Mouse (Mus musculus) neural tube, embryonic 15.5 days (tissue): Measurements from ENCODE around the gene Golim4. TPM values are rescaled to one million over a fixed set of nuclear protein-coding genes. Genes with fewer than 3 reads are reported as not detected.

Experiments
- ATAC-seq: fragments of 200-750 bp; cut with Nextera tagmentation; 2 replicates; pipeline ENCODE4 v1.8.0; 2017; ENCODE audit warnings: mild to moderate bottlenecking, moderate TSS enrichment, moderate library complexity; ENCODE audit not compliant: low FRiP score
- H3K27ac ChIP-seq: fragments of 300-500 bp; sonication (generic); replicated peaks from 2 replicates; pipeline ENCODE4 v1.5.1; 2015; ENCODE audit warnings: mild to moderate bottlenecking, inconsistent platforms
- H3K27me3 ChIP-seq: fragments of 300-500 bp; sonication (generic); replicated peaks from 2 replicates; pipeline ENCODE4 v1.6.1; 2015; ENCODE audit warnings: inconsistent platforms
- H3K36me3 ChIP-seq: fragments of 300-500 bp; sonication (generic); 2 replicates; pipeline ENCODE4 v1.6.1; 2015; ENCODE audit warnings: inconsistent platforms
- H3K4me1 ChIP-seq: fragments of 300-500 bp; sonication (generic); 2 replicates; pipeline ENCODE4 v1.6.1; 2015; ENCODE audit warnings: inconsistent platforms
- H3K4me2 ChIP-seq: fragments of 300-500 bp; sonication (generic); 2 replicates; pipeline ENCODE4 v1.6.1; 2015; ENCODE audit warnings: inconsistent platforms, mild to moderate bottlenecking, moderate library complexity
- H3K4me3 ChIP-seq: fragments of 300-500 bp; sonication (generic); replicated peaks from 2 replicates; pipeline ENCODE4 v1.5.1; 2015; ENCODE audit warnings: mild to moderate bottlenecking, inconsistent platforms
- H3K9ac ChIP-seq: fragments of 300-500 bp; sonication (generic); replicated peaks from 2 replicates; pipeline ENCODE4 v1.6.1; 2015; ENCODE audit warnings: mild to moderate bottlenecking, inconsistent platforms
- H3K9me3 ChIP-seq: fragments of 300-500 bp; sonication (generic); replicated peaks from 2 replicates; pipeline ENCODE4 v1.6.1; 2016; ENCODE audit warnings: inconsistent platforms
- WGBS: fragments of 180-500 bp; shearing (Covaris S2); methylation state at CpG from one replicate; pipeline ENCODE4 v1.1.7; 2015; ENCODE audit warnings: mixed read lengths; 5-methylcytosine and 5-hydroxymethylcytosine counted together
- polyA plus RNA-seq: library from polyadenylated mRNA; unstranded; fragments of >200 nt; fragmentation: Nextera tagmentation; extraction: Ambion mirVana; gene quantifications from 2 replicates; pipeline ENCODE4 v1.2.1, GENCODE M21; 2015

The Golim4 gene
- polyA plus RNA-seq, 1 experiment from 2014 or later, result 21.3 TPM

- ATAC-seq, result no peak
- Histone ChIP-seq H3K4me2 (no peak overlapping the region), H3K9me3 (no peaks in the 10 kb centered on the region), H3K36me3 (no peaks in the 10 kb centered on the region), H3K9ac (no peak overlapping the region), H3K27ac (no peak overlapping the region), H3K27me3 (no peaks in the 10 kb centered on the region), H3K4me3 (no peak overlapping the region), H3K4me1 (peaks cover 24% of the 10 kb centered on the region)
- 83% methylated on average over 5 of the region's 5 CpGs for WGBS
Measured at GRCm38 (mm10) chr3:75949358-75949757, 7.4 kb downstream of the Golim4 start.

GRCm38 (mm10) chr3:75948541-75949095, 8.1 kb downstream of the Golim4 start:
- ATAC-seq, result no peak
- 72% methylated on average over 2 of the region's 2 CpGs for WGBS
- no peak overlapping the region for H3K27ac ChIP-seq
- H3K4me3 ChIP-seq, result no peak overlapping the region
- H3K27me3 ChIP-seq, result no peaks in the 10 kb centered on the region
- peaks cover 17% of the 10 kb centered on the region for H3K4me1 ChIP-seq
- H3K36me3 ChIP-seq, result no peaks in the 10 kb centered on the region
- no peak overlapping the region for H3K4me2 ChIP-seq
- no peak overlapping the region for H3K9ac ChIP-seq
- H3K9me3 ChIP-seq, result no peaks in the 10 kb centered on the region

- no peak overlapping the region for H3K4me2 ChIP-seq
- no peak overlapping the region for H3K9ac ChIP-seq
- H3K27me3 ChIP-seq, result no peaks in the 10 kb centered on the region
- H3K4me3 ChIP-seq, result no peak overlapping the region
- no peaks in the 10 kb centered on the region for H3K9me3 ChIP-seq
- no peaks in the 10 kb centered on the region for H3K36me3 ChIP-seq
- H3K4me1 ChIP-seq, result peaks cover 13% of the 10 kb centered on the region
- WGBS, result 96% methylated on average over 1 of the region's 1 CpGs
- no peak overlapping the region for H3K27ac ChIP-seq
- ATAC-seq, result no peak
Measured at GRCm38 (mm10) chr3:75948003-75948402, 8.7 kb downstream of the Golim4 start.

DNA sequence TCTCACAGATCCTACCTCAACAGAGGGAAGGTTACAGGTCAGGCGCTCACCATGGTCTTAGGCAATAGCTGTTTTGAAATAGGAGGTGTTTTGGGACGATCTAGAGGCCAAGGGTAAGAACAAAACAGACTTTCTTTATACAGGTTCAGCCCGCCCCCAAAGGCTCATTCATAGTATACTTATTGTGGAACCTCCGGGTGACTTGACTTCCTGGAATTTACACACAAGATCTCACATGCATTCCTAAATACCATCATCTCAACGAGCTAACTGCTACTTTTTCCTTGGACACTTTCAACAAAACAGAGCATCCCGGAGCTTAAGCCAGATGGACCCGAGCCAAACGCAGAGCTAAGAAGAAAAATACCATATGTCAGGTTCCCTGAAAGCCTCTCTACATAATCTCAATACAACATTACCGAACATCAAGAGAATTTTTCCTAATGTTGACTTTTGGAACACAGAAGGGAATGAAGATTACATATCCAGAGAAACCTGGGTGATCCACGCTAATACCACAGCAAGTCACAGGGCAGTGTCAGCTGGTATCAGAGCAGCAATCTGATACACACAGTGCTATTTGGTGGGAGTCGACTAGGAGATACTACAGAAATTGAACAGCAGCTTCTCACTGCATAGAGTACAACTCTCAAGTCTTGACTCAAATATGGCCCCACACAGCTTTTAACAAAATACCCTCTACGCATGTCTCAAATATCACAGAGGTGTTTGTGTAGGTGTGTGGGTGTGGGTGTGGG, 14.3 kb downstream of the Golim4 start:
- WGBS, result 73% methylated on average over 12 of the region's 12 CpGs
- Histone ChIP-seq H3K9ac (no peak overlapping the region), H3K27me3 (no peaks in the 10 kb centered on the region), H3K36me3 (no peaks in the 10 kb centered on the region), H3K27ac (peak overlapping the region; percentile 51; the same call in 1 of the 2 replicates), H3K4me1 (peaks cover 3% of the 10 kb centered on the region), H3K4me2 (no peak overlapping the region), H3K4me3 (no peak overlapping the region), H3K9me3 (no peaks in the 10 kb centered on the region)
- ATAC-seq, result no peak

DNA sequence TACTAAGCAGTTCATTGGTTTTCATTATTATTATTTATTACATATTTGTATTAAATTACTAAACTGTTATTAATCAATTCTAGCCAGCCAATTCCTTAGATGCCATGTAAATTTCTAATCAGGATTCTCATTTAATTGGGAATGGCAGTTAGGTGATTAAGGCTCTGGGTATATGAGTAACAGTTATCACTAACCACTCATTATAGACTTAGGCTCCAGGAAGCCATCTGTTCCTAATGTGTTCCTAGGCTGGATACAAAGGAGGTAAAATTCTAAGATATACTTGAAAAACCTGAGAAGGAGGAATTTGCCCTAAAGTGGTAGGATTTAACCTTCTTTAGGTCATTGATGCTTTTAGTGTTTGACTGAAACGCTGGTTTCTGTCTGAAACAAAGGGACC, 14.9 kb downstream of the Golim4 start:
- H3K4me2 ChIP-seq, result no peak overlapping the region
- H3K4me1 ChIP-seq, result peaks cover 3% of the 10 kb centered on the region
- WGBS, result 67% methylated on average over 1 of the region's 1 CpGs
- no peaks in the 10 kb centered on the region for H3K36me3 ChIP-seq
- H3K9me3 ChIP-seq, result no peaks in the 10 kb centered on the region
- no peaks in the 10 kb centered on the region for H3K27me3 ChIP-seq
- no peak overlapping the region for H3K27ac ChIP-seq
- no peak overlapping the region for H3K4me3 ChIP-seq
- H3K9ac ChIP-seq, result no peak overlapping the region
- no peak for ATAC-seq

DNA sequence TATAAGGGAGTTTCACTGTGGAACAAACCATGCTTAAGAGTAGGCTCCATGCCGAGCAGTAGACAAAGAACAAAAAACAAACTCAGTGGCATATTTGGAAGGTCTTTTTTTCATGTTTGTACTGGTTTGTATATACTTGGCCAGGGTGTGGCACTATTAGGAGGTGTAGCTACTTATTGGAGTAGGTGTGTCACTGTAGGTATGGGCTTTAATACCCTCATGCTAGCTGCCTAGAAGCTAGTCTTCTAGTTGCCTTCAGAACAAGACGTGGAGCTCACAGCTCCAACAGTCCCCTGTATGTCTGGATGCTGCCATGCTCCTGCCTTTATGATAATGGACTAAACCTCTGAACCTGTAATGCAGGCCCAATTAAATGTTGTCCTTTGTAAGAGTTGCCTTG, 20.6 kb downstream of the Golim4 start:
- Histone ChIP-seq H3K9ac (no peak overlapping the region), H3K36me3 (no peaks in the 10 kb centered on the region), H3K27me3 (no peaks in the 10 kb centered on the region), H3K9me3 (no peaks in the 10 kb centered on the region), H3K27ac (no peak overlapping the region), H3K4me3 (no peak overlapping the region), H3K4me2 (no peak overlapping the region), H3K4me1 (no peaks in the 10 kb centered on the region)
- WGBS, result 95% methylated on average over 2 of the region's 2 CpGs
- no peak for ATAC-seq

- WGBS, result 92% methylated on average over 2 of the region's 2 CpGs
- Histone ChIP-seq H3K4me1 (no peaks in the 10 kb centered on the region), H3K9ac (no peak overlapping the region), H3K4me2 (no peak overlapping the region), H3K9me3 (no peaks in the 10 kb centered on the region), H3K4me3 (no peak overlapping the region), H3K36me3 (no peaks in the 10 kb centered on the region), H3K27me3 (no peaks in the 10 kb centered on the region), H3K27ac (no peak overlapping the region)
- ATAC-seq, result no peak
Measured at GRCm38 (mm10) chr3:75930659-75931225, 26.0 kb downstream of the Golim4 start.

DNA sequence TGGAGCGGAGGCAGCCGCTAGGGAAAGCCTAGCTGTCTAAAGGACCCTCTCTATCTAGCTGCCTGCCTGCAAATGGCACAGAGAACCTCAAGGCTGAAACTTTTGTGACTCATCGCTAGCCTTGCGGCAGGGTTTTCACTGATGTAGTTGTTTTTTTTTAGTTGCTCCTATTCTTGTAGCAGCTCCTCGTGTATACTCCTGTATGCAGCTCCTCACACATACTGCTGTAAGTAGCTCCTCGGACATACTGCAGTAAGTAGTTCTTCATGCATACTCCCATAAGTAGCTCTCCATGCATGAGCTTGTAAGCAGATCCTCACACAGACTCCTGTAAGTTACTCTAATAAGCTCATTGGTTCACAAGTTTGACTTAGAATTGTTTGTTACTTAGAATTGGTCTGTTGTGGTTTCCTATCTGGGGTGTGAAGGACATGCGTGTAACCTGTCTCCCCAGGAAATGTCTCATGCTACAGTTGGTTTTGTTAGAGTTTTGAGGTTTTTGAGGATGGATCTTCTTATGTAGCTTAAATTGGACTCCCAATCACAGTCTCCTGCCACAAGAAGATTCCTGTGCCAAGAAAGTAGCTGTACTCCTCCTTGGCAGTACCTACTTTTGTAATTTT, 26.7 kb downstream of the Golim4 start:
- H3K27ac ChIP-seq, result no peak overlapping the region
- no peak overlapping the region for H3K4me3 ChIP-seq
- no peak overlapping the region for H3K9ac ChIP-seq
- H3K4me2 ChIP-seq, result no peak overlapping the region
- WGBS, result 97% methylated on average over 7 of the region's 7 CpGs
- ATAC-seq, result no peak
- H3K4me1 ChIP-seq, result no peaks in the 10 kb centered on the region
- H3K27me3 ChIP-seq, result no peaks in the 10 kb centered on the region
- H3K9me3 ChIP-seq, result no peaks in the 10 kb centered on the region
- no peaks in the 10 kb centered on the region for H3K36me3 ChIP-seq

DNA sequence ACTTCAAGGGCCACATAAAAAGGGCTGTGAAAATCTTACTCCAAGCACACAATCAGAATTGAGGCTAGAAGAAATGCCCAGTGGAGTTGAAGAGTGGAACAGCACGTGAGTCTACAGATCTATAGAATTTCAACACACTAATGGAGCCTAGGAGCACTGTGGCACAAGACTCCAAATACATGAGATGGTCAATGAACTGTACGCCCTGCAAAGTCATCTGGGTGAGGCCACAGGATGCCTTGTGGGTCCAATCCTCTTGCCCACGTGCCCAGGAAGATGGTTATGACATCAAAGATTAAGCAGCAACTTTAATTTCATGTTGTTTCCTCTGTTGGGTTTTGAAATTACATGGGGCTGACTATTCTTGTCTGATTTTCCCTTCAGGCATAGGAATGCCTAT, 30.4 kb downstream of the Golim4 start:
- Histone ChIP-seq H3K4me1 (no peaks in the 10 kb centered on the region), H3K36me3 (no peaks in the 10 kb centered on the region), H3K27ac (no peak overlapping the region), H3K9ac (no peak overlapping the region), H3K27me3 (no peaks in the 10 kb centered on the region), H3K9me3 (no peaks in the 10 kb centered on the region), H3K4me2 (no peak overlapping the region), H3K4me3 (no peak overlapping the region)
- ATAC-seq, result no peak
- WGBS, result 74% methylated on average over 3 of the region's 3 CpGs

GRCm38 (mm10) chr3:75925123-75925522, 31.6 kb downstream of the Golim4 start:
- Histone ChIP-seq H3K9me3 (no peaks in the 10 kb centered on the region), H3K4me1 (no peaks in the 10 kb centered on the region), H3K36me3 (no peaks in the 10 kb centered on the region), H3K4me2 (no peak overlapping the region), H3K27ac (no peak overlapping the region), H3K27me3 (no peaks in the 10 kb centered on the region), H3K4me3 (no peak overlapping the region), H3K9ac (no peak overlapping the region)
- no peak for ATAC-seq
- 33% methylated on average over 2 of the region's 2 CpGs for WGBS

GRCm38 (mm10) chr3:75917770-75918503, 38.8 kb downstream of the Golim4 start:
- Histone ChIP-seq H3K27me3 (no peaks in the 10 kb centered on the region), H3K27ac (no peak overlapping the region), H3K4me3 (no peak overlapping the region), H3K4me2 (no peak overlapping the region), H3K9ac (no peak overlapping the region), H3K4me1 (no peaks in the 10 kb centered on the region), H3K36me3 (no peaks in the 10 kb centered on the region), H3K9me3 (no peaks in the 10 kb centered on the region)
- no peak for ATAC-seq
- 88% methylated on average over 17 of the region's 17 CpGs for WGBS
